Mouse (Mus musculus) liver, embryonic 14 days (tissue): ENCODE measurements around the gene Klk1b22. TPM values are rescaled to one million over a fixed set of nuclear protein-coding genes. Genes with fewer than 3 reads are reported as not detected.

Source experiments
- polyA plus RNA-seq: library from polyadenylated mRNA; depleted of rRNA; stranded (reverse); fragments of >200 nt; gene quantifications from 2 replicates; pipeline ENCODE4 v1.2.3, GENCODE M21; 2012; rRNA removed

The Klk1b22 gene
- polyA plus RNA-seq, result not detected in 2 replicates

DNA sequence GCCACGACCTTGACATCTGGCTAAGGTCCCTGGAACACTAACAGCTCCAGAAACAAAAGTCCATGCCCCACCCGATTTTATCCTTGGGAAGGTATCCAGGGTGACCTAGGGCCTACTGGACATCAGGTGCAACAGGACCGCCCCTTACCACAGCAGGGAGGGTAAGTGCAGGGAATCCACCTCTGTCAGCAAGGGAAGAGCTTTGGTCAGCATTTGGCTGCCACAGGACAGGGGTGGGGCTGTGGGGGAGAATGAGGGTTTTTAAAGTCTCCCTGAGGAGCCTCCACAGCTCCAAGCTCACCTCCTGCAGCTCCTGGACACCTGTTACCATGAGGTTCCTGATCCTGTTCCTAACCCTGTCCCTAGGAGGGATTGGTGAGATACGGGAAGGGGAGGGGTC is at the start of gene Klk1b22:
TSS of gene Klk1b22 (plus strand) at position 301 of the 400 bp plus-strand sequence.

DNA sequence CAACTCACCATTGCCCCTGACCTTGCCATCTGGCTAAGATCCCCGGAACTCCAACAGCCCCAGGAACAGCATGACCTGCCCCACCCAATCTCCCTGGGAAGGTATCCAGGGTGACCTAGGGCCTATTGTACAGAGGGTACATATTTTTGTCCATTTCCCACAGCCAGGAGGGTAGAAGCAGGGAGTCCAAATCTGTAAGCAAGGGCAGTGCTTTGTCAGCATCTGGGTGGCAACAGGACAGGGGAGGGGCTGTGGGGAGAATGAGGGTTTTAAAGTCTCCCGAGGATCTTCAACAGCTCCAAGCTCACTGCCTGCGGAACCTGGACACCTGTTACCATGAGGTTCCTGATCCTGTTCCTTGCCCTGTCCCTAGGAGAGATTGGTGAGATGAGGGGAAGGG is 10.4 kb upstream of the Klk1b22 start, which contains the start of gene Klk1b21:
TSS of gene Klk1b21 (plus strand) at position 301 of the 400 bp plus-strand sequence.

DNA sequence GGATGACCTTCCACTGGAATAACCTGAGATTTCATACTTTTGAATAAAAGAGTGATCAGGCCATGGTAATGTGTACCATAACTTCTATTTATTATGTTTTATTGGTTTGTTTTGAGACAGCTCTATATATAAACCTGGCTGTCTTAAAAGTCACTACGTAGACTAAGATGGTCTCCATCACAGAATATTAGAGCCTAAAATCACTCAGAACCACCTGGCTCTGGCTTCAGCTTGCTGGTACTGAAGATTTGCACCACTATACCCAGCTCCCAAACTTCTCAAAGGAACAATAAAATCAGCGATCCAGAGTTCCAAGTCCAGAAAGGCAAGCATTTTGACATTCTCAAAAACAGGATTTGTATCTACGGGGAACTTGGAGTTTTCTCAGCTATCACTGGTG is 24.0 kb downstream of the Klk1b22 start, which contains the start of gene Klk1b16:
TSS of gene Klk1b16 (plus strand) at position 301 of the 400 bp plus-strand sequence.

Other genes starting within 250 kb of the Klk1b22 start
- gene Klk4, start 231.5 kb upstream of the Klk1b22 start, polyA plus RNA-seq, result not detected in 2 replicates
- gene Klk15, start 178.9 kb upstream of the Klk1b22 start, polyA plus RNA-seq, result not detected in 2 replicates
- gene Klk1b8, start 162.0 kb upstream of the Klk1b22 start, polyA plus RNA-seq, result not detected in 2 replicates
- not detected in 2 replicates for gene Klk1b1, start 145.9 kb upstream of the Klk1b22 start, polyA plus RNA-seq
- not detected in 2 replicates for gene Klk1b9, start 136.6 kb upstream of the Klk1b22 start, polyA plus RNA-seq
- not detected in 2 replicates for gene Klk1b11, start 116.8 kb upstream of the Klk1b22 start, polyA plus RNA-seq
- gene Klk1b26, start 100.5 kb upstream of the Klk1b22 start, polyA plus RNA-seq, result not detected in 2 replicates
- not detected in 2 replicates for gene Klk1b27, start 60.4 kb upstream of the Klk1b22 start, polyA plus RNA-seq
- not detected in 2 replicates for gene Klk1b21, start 10.3 kb upstream of the Klk1b22 start, polyA plus RNA-seq
- gene Klk1b16, start 24.1 kb downstream of the Klk1b22 start, polyA plus RNA-seq, result not detected in 2 replicates
- gene Klk1b24, start 75.6 kb downstream of the Klk1b22 start, polyA plus RNA-seq, result not detected in 2 replicates
- gene Klk1b3, start 85.5 kb downstream of the Klk1b22 start, polyA plus RNA-seq, result not detected in 2 replicates
- gene Klk1b4, start 94.8 kb downstream of the Klk1b22 start, polyA plus RNA-seq, result not detected in 2 replicates
- gene Klk1b5, start 103.3 kb downstream of the Klk1b22 start, polyA plus RNA-seq, result not detected in 2 replicates
- gene Klk1, start 112.7 kb downstream of the Klk1b22 start, polyA plus RNA-seq, result 0.03 TPM in 1 of 2 replicates, not detected in the other
- not detected in 2 replicates for gene Gm36864, start 123.5 kb downstream of the Klk1b22 start, polyA plus RNA-seq
- gene 1700028J19Rik, start 134.0 kb downstream of the Klk1b22 start, polyA plus RNA-seq, result 1.0 TPM in 2 replicates
- 40.7 and 42.2 TPM in 2 replicates for gene 2410002F23Rik, start 134.0 kb downstream of the Klk1b22 start, polyA plus RNA-seq
- not detected in 2 replicates for gene Acp4, start 144.7 kb downstream of the Klk1b22 start, polyA plus RNA-seq
- not detected in 2 replicates for gene Gm15517, start 148.8 kb downstream of the Klk1b22 start, polyA plus RNA-seq
- gene Clec11a, start 194.2 kb downstream of the Klk1b22 start, polyA plus RNA-seq, result 0.36 and 0.86 TPM in 2 replicates
- gene Shank1, start 197.6 kb downstream of the Klk1b22 start, polyA plus RNA-seq, result 0.02 and 0.03 TPM in 2 replicates